Mouse (Mus musculus) megakaryocyte, embryonic 14.5 days (primary cell): ENCODE results near the gene Snrpf.

Experiments used
- FLI1 ChIP-seq: IDR thresholded peaks from 2 replicates; pipeline ENCODE4 v1.6.1; 2012; ENCODE audit warnings: low read length, inconsistent platforms, mixed read lengths
- GATA1 ChIP-seq: IDR thresholded peaks from 3 replicates; pipeline ENCODE4 v1.6.1; 2012; ENCODE audit warnings: mixed read lengths, low read length, inconsistent platforms, borderline replicate concordance

GRCm38 (mm10) chr10:93592456-93592855 lies 3.0 kb upstream of the Snrpf start:
- TF ChIP-seq GATA1: no peak
- TF ChIP-seq FLI1: no peak
